ENCODE assay signal across 9 mouse cellular contexts in the genomic region with DNA sequence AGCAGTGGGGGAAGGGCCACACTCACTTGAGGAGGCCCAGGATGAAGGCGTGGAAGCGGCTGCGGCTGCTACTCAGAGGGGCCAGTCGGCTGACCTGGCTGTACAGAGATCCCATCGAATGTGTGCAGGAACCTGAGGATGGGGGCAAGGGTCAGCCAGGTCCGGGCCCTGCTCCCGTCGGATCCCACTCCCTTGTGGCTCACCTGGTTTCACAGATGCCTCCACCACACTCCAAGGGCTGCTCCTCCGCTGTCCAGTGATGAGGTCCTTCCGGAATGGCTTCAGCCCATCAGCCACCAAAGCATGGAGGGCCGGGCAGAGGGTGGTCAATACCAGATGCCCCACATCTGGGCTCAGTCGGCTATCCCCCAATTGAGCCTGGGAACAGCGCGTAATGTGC. TPM values are rescaled to one million over a fixed set of nuclear protein-coding genes. Genes with fewer than 3 reads are reported as not detected.
DNase-seq lines count a peak whose midpoint lies in the region; ATAC-seq and TF ChIP-seq lines count a peak whose summit lies in the region.
"Had no signal": no experiment of that assay in that cellular context is flagged by ENCODE, and none has a peak within 500 bp of the region (broad histone marks: within the 10 kb centered on the region; RNA-seq: fewer than 3 reads in every experiment).

No protein-coding gene starts in this region.

- H3K27me3 ChIP-seq in CH12.LX (replicated peaks), result peaks cover 2% of the 10 kb centered on the region
- peaks cover 4% of the 10 kb centered on the region; the same call in 1 of the 2 replicates for H3K27me3 ChIP-seq in forebrain, embryonic 15.5 days
- peaks cover 24% of the 10 kb centered on the region for H3K27me3 ChIP-seq in liver, embryonic 14.5 days (ENCODE audit: control insufficient read depth, insufficient read depth, low read length)
- H3K27me3 ChIP-seq: Patski had no signal

- H3K36me3 ChIP-seq in CH12.LX (replicated peaks in 1 of 2; ENCODE audit: control insufficient read depth in 1 of 2, insufficient read depth in 1 of 2, low read length in 1 of 2), result peaks cover 3 to 18% of the 10 kb centered on the region in 2 experiments
- H3K36me3 ChIP-seq in forebrain, embryonic 15.5 days, result peaks cover 43% of the 10 kb centered on the region
- H3K36me3 ChIP-seq in liver, embryonic 14.5 days (replicated peaks; ENCODE audit: control insufficient read depth, insufficient read depth, low read depth), result no peaks in the 10 kb centered on the region; the same call in 1 of the 2 replicates

- ATAC-seq in forebrain, embryonic 15.5 days (replicated peaks), result no peak
- ATAC-seq in liver, embryonic 14.5 days (ENCODE audit: insufficient read depth), result no peak
- ATAC-seq: Patski had no signal

- H3K4me1 ChIP-seq in CH12.LX (ENCODE audit: control insufficient read depth in 1 of 2, insufficient read depth in 2 of 2), result peaks cover 26 to 67% of the 10 kb centered on the region in 2 experiments
- H3K4me1 ChIP-seq in forebrain, embryonic 15.5 days, result peaks cover 35% of the 10 kb centered on the region
- peaks cover 13 to 17% of the 10 kb centered on the region in 2 experiments for H3K4me1 ChIP-seq in liver, embryonic 14.5 days (replicated peaks; ENCODE audit: control insufficient read depth in 2 of 2, insufficient read depth in 2 of 2, low read length in 1 of 2)

- H3K9ac ChIP-seq in CH12.LX (ENCODE audit: insufficient read depth, low read depth), result peak overlapping the region; percentile 45; the same call in 1 of the 2 replicates
- H3K9ac ChIP-seq in forebrain, embryonic 15.5 days (replicated peaks), result no peak overlapping the region
- peak overlapping the region; percentile 56; the same call in 1 of the 2 replicates for H3K9ac ChIP-seq in liver, embryonic 14.5 days (replicated peaks)

- H3K79me2 ChIP-seq in CH12.LX (replicated peaks; ENCODE audit: control insufficient read depth, extremely low read depth, insufficient read depth, poor library complexity, severe bottlenecking), result no peaks in the 10 kb centered on the region

- H3K4me3 ChIP-seq in gastrocnemius, adult 2 months, result peak overlapping the region; percentile 91
- peak overlapping the region; percentile 61 to 69 (median 62) for H3K4me3 ChIP-seq in CH12.LX (replicated peaks in 1 of 3; ENCODE audit: low read depth in 2 of 3, low read length in 2 of 3, poor library complexity in 1 of 3)
- peak overlapping the region; percentile 81 for H3K4me3 ChIP-seq in forebrain, embryonic 15.5 days
- peak overlapping the region; percentile 47 to 64 for H3K4me3 ChIP-seq in liver, embryonic 14.5 days (ENCODE audit: insufficient read depth in 1 of 2, low read depth in 2 of 2, low read length in 2 of 2)

- TF ChIP-seq POLR2A in CH12.LX (IDR thresholded peaks at IDR 0.05; ENCODE audit: low read depth, low read length), result no peak

- no peak for TF ChIP-seq EP300 in CH12.LX (IDR thresholded peaks at IDR 0.05; ENCODE audit: low read length)
- TF ChIP-seq EP300 in liver, embryonic 14.5 days (IDR thresholded peaks at IDR 0.05; ENCODE audit: low read depth), result no peak

- H3K4me2 ChIP-seq in CH12.LX (ENCODE audit: insufficient read depth, low read depth, poor library complexity, severe bottlenecking), result peak overlapping the region; percentile 54
- peak overlapping the region; percentile 83; the same call in 1 of the 2 replicates for H3K4me2 ChIP-seq in forebrain, embryonic 15.5 days (replicated peaks)
- peak overlapping the region; percentile 96 for H3K4me2 ChIP-seq in liver, embryonic 14.5 days (ENCODE audit: low read depth)

- in situ Hi-C loops in CH12.LX (cut with MboI; ENCODE audit: low pct_ligation_motif_present, low pct_unique_long_range_greater_than_20kb, low sequenced_read_pairs), result no loop called here

- no peak for TF ChIP-seq CTCF in gastrocnemius, adult 2 months (IDR thresholded peaks at IDR 0.05)
- no peak for TF ChIP-seq CTCF in CH12.LX (conservative IDR thresholded peaks at IDR 0.05 in 1 of 2, IDR thresholded peaks at IDR 0.05 in 1 of 2; ENCODE audit: low read depth in 2 of 2, low read length in 2 of 2)
- TF ChIP-seq CTCF in liver, embryonic 14.5 days (IDR thresholded peaks at IDR 0.05; ENCODE audit: low read depth), result no peak

- no peaks in the 10 kb centered on the region for H3K9me3 ChIP-seq in CH12.LX (replicated peaks; ENCODE audit: low read length)
- H3K9me3 ChIP-seq in forebrain, embryonic 15.5 days, result no peaks in the 10 kb centered on the region
- H3K9me3 ChIP-seq in liver, embryonic 14.5 days (ENCODE audit: control insufficient read depth, low read length), result no peaks in the 10 kb centered on the region

- peak overlapping the region; percentile 92 for H3K27ac ChIP-seq in gastrocnemius, adult 2 months
- H3K27ac ChIP-seq in CH12.LX (ENCODE audit: insufficient read depth, low read depth), result no peak overlapping the region
- no peak overlapping the region for H3K27ac ChIP-seq in forebrain, embryonic 15.5 days (replicated peaks)
- H3K27ac ChIP-seq in liver, embryonic 14.5 days, result no peak overlapping the region

- DNase-seq in gastrocnemius, adult 2 months, result peak; percentile 36
- no peak for DNase-seq in gastrocnemius, adult 18-20 months (ENCODE audit: low spot score)
- no peak for DNase-seq in CH12.LX (ENCODE audit: extremely low read depth)
- no peak for DNase-seq in liver, embryonic 14.5 days (ENCODE audit: low read depth in 3 of 3, low spot score in 3 of 3)
- DNase-seq in layer of hippocampus, adult 9-11 months, result no peak
- no peak for DNase-seq in frontal cortex, postnatal 14 days (ENCODE audit: low spot score in 2 of 2)
- no peak for DNase-seq in urinary bladder, postnatal 4 days (ENCODE audit: low spot score in 2 of 2)

- WGBS in forebrain, embryonic 15.5 days, result 68% methylated on average over 14 of the region's 14 CpGs
- WGBS in liver, embryonic 14.5 days (ENCODE audit: insufficient replicate concordance), result 44% methylated on average over 14 of the region's 14 CpGs

- TF ChIP-seq RAD21 in CH12.LX (IDR thresholded peaks at IDR 0.05; ENCODE audit: low read depth, low read length), result no peak

- dilution Hi-C loops in CH12.LX (cut with MboI; ENCODE audit: extremely low pct_ligation_motif_present, extremely low pct_unique_long_range_greater_than_20kb, low sequenced_read_pairs), result no loop called here

- intact Hi-C loops in gastrocnemius, adult 2 months (cut with DNase I), result no loop called here

TF ChIP-seq in CH12.LX, 34 proteins besides CTCF, POLR2A, EP300 and RAD21:
- no peak for TF ChIP-seq UBTF (IDR thresholded peaks at IDR 0.05; ENCODE audit: low read depth, low read length)

RNA-seq across cellular contexts. Expression of gene Rusc1, which starts 4.1 kb away (rescaled TPM):
- total RNA-seq in gastrocnemius, adult 2 months (2021), result 10 to 100 TPM; 16.8 to 20.5 TPM
- total RNA-seq in gastrocnemius, adult 18-20 months (2021), result 10 to 100 TPM; 15.4 to 20.2 TPM
- total RNA-seq in CH12.LX (2012; rRNA removed) (25.1 and 30.1 TPM in 2 replicates), CH12.LX (2014; rRNA removed) (17.7 and 19.7 TPM in 2 replicates)
- 16.7 and 19.4 TPM in 2 replicates for polyA plus RNA-seq in CH12.LX (2012; ENCODE audit: insufficient read length, low read depth)
- polyA plus RNA-seq in forebrain, embryonic 15.5 days (2015; fragmentation: Nextera tagmentation; extraction: Ambion mirVana), result 74.8 and 76.2 TPM in 2 replicates
- 4.1 and 5.2 TPM in 2 replicates for polyA plus RNA-seq in liver, embryonic 14.5 days (2012; rRNA removed)
- 2.6 and 3.2 TPM in 2 replicates for polyA plus RNA-seq in liver, embryonic 14.5 days (2014; fragmentation: Nextera tagmentation; extraction: Ambion mirVana)

RNA-seq across cellular contexts. Expression of gene Gm43738, which starts 11.9 kb away (rescaled TPM):
- total RNA-seq in gastrocnemius, adult 2 months (2021), result not detected
- not detected for total RNA-seq in gastrocnemius, adult 18-20 months (2021)
- total RNA-seq in CH12.LX (2012; rRNA removed) (0.13 TPM in 1 of 2 replicates, not detected in the other), CH12.LX (2014; rRNA removed) (not detected in 2 replicates)
- polyA plus RNA-seq in CH12.LX (2012; ENCODE audit: insufficient read length, low read depth), result not detected in 2 replicates
- not detected in 2 replicates for polyA plus RNA-seq in forebrain, embryonic 15.5 days (2015; fragmentation: Nextera tagmentation; extraction: Ambion mirVana)
- polyA plus RNA-seq in liver, embryonic 14.5 days (2012; rRNA removed), result 0.02 TPM in 1 of 2 replicates, not detected in the other
- polyA plus RNA-seq in liver, embryonic 14.5 days (2014; fragmentation: Nextera tagmentation; extraction: Ambion mirVana), result 0.04 TPM in 1 of 2 replicates, not detected in the other

RNA-seq across cellular contexts. Expression of gene Fdps, which starts 12.8 kb away (rescaled TPM):
- 10 to 100 TPM; 24.8 to 28.8 TPM for total RNA-seq in gastrocnemius, adult 2 months (2021)
- 10 to 100 TPM; 27.2 to 27.8 TPM for total RNA-seq in gastrocnemius, adult 18-20 months (2021)
- 243 and 244 TPM in 2 replicates for total RNA-seq in CH12.LX (2012; rRNA removed)
- 490 and 572 TPM in 2 replicates for total RNA-seq in CH12.LX (2014; rRNA removed)
- polyA plus RNA-seq in CH12.LX (2012; ENCODE audit: insufficient read length, low read depth), result 177 and 200 TPM in 2 replicates
- 364 and 375 TPM in 2 replicates for polyA plus RNA-seq in forebrain, embryonic 15.5 days (2015; fragmentation: Nextera tagmentation; extraction: Ambion mirVana)
- polyA plus RNA-seq in liver, embryonic 14.5 days (2012; rRNA removed), result 126 and 131 TPM in 2 replicates
- polyA plus RNA-seq in liver, embryonic 14.5 days (2014; fragmentation: Nextera tagmentation; extraction: Ambion mirVana), result 238 and 251 TPM in 2 replicates

RNA-seq across cellular contexts. Expression of gene Pklr, which starts 47.0 kb away (rescaled TPM):
- total RNA-seq in gastrocnemius, adult 2 months (2021), result not detected
- not detected for total RNA-seq in gastrocnemius, adult 18-20 months (2021)
- total RNA-seq in CH12.LX (2012; rRNA removed) (not detected in 2 replicates), CH12.LX (2014; rRNA removed) (not detected in 2 replicates)
- polyA plus RNA-seq in CH12.LX (2012; ENCODE audit: insufficient read length, low read depth), result not detected in 2 replicates
- 0.06 and 0.10 TPM in 2 replicates for polyA plus RNA-seq in forebrain, embryonic 15.5 days (2015; fragmentation: Nextera tagmentation; extraction: Ambion mirVana)
- polyA plus RNA-seq in liver, embryonic 14.5 days (2012; rRNA removed), result 132 and 143 TPM in 2 replicates
- polyA plus RNA-seq in liver, embryonic 14.5 days (2014; fragmentation: Nextera tagmentation; extraction: Ambion mirVana), result 79.8 and 97.5 TPM in 2 replicates

Comparison
In these comparisons a context has a peak if more than half of its experiments do, and no peak if none do; other contexts are left out.
1. RNA of gene Fdps, which starts 12.8 kb away (total RNA-seq): 243 to 572 TPM in CH12.LX; 24.8 to 28.8 TPM in gastrocnemius, adult 2 months and 27.2 to 27.8 TPM in gastrocnemius, adult 18-20 months; every median in the first group is over 4 times any median in the second.
2. Peak in every context shown above with its lines, with median percentiles within 50 percentile points of each other: H3K4me3 ChIP-seq and H3K4me2 ChIP-seq.